Mouse (Mus musculus): ENCODE measurements around the gene Ctnna3.

Gene Ctnna3

GRCm38 (mm10) chr10:64076410-64077052, 646.6 kb downstream of the Ctnna3 start:
- no peak for DNase-seq (ENCODE audit: low spot score)

DNA sequence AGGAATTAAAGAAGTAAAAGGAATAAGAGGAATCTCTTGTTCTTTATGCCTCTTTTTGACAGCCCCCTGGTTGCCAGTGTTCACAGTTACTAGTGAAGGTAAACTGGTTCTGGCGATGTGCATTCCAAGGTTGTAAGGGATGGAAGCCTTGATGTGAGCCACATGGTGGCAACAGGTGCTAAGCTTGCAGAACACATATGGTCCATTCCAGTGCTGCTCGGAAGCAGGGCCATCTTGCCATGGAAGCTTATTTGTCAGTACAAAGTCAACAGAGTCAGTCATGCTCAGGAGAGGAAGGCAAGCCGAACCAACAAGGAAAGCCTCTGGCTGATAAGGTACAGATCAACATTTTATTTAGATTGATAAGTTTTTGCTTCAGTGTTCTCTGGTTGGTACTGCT, 652.4 kb downstream of the Ctnna3 start:
- no peak for DNase-seq (ENCODE audit: low spot score)

DNA sequence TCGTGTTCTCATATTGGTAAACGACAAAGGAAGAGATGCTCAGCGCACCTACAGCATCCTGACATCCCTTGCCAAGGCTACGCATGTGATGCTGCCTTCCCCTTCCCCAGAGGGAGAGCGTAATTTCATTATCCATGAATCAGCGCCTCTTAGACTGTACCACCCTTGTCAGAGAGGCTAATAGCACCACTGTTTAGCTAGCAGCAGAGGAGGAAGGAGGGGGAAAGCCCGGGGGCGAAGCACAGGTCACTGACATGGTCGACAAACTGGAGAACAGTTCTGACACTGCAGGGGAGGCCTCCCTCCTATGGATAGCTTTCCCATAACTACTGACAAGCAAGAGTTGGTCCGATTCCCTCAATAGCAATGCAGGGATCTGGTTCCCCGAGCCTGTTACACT, 653.9 kb downstream of the Ctnna3 start:
- DNase-seq (ENCODE audit: low spot score), result peak; percentile 65

- DNase-seq (ENCODE audit: low spot score), result peak; percentile 84
Observed at GRCm38 (mm10) chr10:64084465-64084864, 654.6 kb downstream of the Ctnna3 start.

- DNase-seq (ENCODE audit: low spot score), result no peak
Observed at GRCm38 (mm10) chr10:64086183-64086566, 656.3 kb downstream of the Ctnna3 start.

DNA sequence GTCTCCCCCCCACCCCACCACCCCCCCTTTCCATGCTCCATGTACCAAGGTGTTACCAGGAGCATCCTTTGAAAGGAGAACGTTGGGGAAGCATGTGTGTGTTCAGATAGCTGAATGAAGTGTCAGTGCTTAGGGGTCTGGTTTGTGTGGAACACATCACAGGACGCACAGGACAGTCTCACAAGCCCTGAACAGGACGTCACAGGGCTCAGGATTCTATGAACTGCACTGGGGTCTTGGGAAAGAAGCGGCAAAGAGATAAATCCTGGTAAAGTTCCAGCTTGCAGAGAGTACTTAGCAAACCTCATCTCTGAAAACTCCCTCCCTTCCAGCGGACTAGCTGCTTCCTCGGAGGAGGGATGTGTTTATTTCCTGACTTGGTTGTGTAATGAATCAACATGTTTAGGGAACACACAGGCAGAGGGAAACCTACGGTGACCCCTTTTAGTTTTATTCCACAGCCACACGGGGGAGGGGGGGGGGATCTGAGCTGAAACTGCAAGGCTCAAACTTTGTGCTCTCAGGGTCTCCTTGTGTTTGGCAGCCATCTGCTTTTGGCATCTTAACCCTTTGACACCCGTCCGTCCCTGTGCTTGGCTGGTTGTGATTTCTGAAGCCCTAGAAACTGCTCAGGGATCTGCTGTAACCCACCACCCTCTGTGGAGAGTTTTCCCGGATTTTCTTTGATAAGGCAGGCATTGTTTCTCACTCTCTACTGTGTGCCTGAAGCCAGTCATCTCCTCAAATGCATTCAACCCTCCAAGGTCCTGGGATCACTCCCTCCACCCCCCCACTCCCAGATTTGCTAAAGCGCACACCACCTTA, 656.9 kb downstream of the Ctnna3 start:
- DNase-seq (ENCODE audit: low spot score), result no peak

GRCm38 (mm10) chr10:64087521-64087920, 657.6 kb downstream of the Ctnna3 start:
- no peak for DNase-seq (ENCODE audit: low spot score)

DNA sequence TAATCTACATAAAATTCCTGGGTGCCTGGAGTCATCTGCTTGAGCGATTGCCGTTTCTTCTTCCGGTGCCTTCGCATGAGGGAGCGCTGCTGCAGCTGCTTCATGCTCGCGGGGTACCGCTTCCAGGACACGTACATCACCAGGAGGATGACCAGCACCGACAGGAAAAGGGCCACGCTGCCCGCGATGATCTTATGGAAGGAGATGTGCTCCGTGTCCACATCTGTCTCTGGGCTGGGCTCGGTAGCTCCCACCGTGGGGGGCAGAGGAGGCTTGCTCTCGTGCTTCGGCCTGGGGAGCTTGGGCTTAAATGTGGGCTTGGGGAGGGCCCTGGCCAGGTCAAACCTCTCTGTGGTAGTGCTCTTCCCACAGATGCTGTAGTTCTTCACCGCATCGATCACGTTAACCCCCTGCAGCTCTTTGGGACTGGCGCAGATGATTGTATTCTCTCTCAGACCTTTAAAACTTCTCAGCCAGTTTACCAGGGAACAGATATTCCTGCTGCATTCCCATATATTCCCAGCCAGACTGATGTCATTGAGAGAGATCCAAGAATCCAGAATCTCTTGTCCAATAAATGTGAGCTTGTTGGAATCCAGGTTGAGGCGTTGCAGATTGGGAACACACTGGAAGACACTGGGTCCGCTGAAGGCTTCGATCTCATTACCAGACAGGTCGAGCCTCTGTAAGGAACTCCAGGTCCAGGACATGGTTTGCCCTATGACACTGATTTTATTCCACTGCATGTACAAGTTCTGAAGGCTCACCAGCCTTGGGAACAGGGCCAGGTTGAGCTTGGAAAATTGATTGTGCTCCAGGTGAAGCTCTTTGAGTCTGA, 658.3 kb downstream of the Ctnna3 start:
- DNase-seq (ENCODE audit: low spot score), result peak; percentile 58

GRCm38 (mm10) chr10:64088774-64089460, 659.0 kb downstream of the Ctnna3 start:
- no peak for DNase-seq (ENCODE audit: low spot score)

- DNase-seq (ENCODE audit: low spot score), result peak; percentile 88
Observed at GRCm38 (mm10) chr10:64089680-64090460, 660.0 kb downstream of the Ctnna3 start, which contains the start of gene Lrrtm3. Gene Lrrtm3 (minus strand): TSS chr10:64090277.

- DNase-seq (ENCODE audit: low spot score), result no peak
Observed at GRCm38 (mm10) chr10:64096532-64096931, 666.6 kb downstream of the Ctnna3 start.

GRCm38 (mm10) chr10:64115246-64115645, 685.3 kb downstream of the Ctnna3 start:
- DNase-seq (ENCODE audit: low spot score), result no peak

GRCm38 (mm10) chr10:64118833-64119232, 688.9 kb downstream of the Ctnna3 start:
- no peak for DNase-seq (ENCODE audit: low spot score)

GRCm38 (mm10) chr10:64130397-64131150, 700.7 kb downstream of the Ctnna3 start:
- no peak for DNase-seq (ENCODE audit: low spot score)

GRCm38 (mm10) chr10:64133461-64133860, 703.6 kb downstream of the Ctnna3 start:
- DNase-seq (ENCODE audit: low spot score), result no peak

DNA sequence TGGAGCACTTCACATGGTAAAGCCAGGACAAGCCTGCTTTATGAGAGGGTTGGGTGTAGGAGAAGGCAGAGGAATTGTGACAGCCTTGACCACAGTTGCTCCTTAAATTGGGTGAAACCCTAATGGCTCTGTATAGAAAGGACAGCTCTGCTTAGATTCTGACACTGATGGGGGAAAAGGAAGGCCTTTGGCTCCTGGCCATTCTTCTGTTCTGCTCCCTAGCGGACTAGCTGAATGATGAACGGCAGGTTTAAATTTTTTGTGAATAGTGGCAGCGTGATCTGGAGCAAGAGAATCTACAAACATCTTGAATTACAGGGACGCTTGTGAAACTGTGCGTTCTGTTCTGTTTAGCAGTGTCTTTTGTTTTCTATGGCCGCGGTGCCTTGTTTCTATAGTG, 705.6 kb downstream of the Ctnna3 start:
- DNase-seq (ENCODE audit: low spot score), result no peak

DNA sequence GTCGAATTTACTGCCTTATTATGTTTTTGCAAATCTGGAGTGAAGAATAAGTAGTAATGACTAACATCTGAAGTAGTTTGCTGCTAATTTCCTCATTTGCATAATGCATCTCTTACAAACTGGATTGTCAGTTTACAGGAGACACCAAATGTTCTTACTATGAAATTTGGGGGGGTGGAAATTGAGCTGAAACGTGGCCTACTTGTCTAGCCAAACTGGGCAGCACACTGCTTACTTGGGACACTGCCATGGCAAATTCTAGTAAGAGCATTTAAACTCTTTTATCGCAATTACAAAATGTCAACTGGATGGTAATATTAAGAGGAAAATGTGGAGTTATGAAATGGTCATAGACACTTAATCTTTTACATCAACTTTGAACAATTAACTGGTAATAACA, 716.6 kb downstream of the Ctnna3 start:
- no peak for DNase-seq (ENCODE audit: low spot score)

- DNase-seq (ENCODE audit: low spot score), result no peak
Observed at GRCm38 (mm10) chr10:64181696-64182095, 751.8 kb downstream of the Ctnna3 start.

- no peak for DNase-seq (ENCODE audit: low spot score)
Observed at GRCm38 (mm10) chr10:64182731-64183130, 752.8 kb downstream of the Ctnna3 start.

GRCm38 (mm10) chr10:64188046-64188445, 758.1 kb downstream of the Ctnna3 start:
- no peak for DNase-seq (ENCODE audit: low spot score)

Data from retina, embryonic 14.5 days (tissue).